Mouse (Mus musculus) adrenal gland, postnatal 14 days (tissue): ENCODE results near the gene Csrp1. TPM values are rescaled to one million over a fixed set of nuclear protein-coding genes. Genes with fewer than 3 reads are reported as not detected.
A peak's percentile ranks its signal among the peaks of the same experiment; 100 is the strongest.

Source experiments
- DNase-seq: peaks from one replicate; pipeline ENCODE4 v3.0.0; 2021; ENCODE audit warnings: mixed read lengths
- total RNA-seq: library from RNA; stranded (reverse); gene quantifications from 2 replicates; pipeline ENCODE4 v1.2.3, GENCODE M21; 2021

Csrp1 gene
- total RNA-seq, 1 experiment from 2014 or later: 70.1 TPM

GRCm38 (mm10) chr1:135698046-135698445 lies 21.8 kb upstream of the Csrp1 start:
- no peak for DNase-seq

DNA sequence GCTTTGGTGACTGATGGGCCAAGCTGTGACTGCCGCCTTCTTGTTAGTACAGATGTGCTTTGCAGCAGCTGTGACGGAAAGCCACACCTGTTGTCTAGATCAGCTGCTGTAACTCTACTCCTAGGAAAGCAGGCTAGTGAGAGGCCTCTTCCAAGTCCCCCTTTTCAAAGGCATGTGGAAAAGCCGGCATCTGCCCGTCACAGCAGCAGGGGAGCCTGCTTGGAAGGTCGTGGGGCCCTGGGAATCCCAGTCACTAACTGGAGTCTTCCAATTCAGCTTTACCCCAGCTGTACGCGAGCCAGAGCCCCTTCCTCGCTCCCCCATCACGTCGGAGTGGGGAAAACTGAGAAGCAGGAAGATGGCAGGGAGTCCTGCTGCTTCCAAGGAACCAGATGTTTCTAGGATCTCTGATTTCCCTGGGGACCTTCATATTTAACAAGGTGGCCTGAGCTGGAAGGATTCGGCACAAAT lies 21.4 kb upstream of the Csrp1 start:
- DNase-seq: no peak

- peak; percentile 91 for DNase-seq
Observed at GRCm38 (mm10) chr1:135698996-135699705, 20.7 kb upstream of the Csrp1 start.

DNA sequence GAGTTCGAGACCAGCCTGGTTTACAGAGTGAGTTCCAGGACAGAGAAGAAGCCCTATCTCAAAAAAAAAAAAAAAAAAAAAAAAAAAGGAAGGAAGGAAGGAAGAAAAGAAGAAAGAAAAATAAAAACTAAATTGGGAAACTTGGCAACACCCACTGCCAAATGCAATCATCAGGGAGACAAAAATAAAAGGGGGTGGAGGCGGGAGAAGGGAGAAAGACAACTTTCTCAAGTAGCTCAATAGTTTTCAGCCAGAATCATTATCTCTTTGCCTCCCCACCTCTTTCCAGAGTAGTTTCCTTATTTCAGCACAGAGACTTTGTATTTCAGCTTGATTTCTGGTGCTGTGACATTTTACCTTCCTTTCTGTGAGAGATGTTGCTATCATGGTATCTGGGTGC lies 20.0 kb upstream of the Csrp1 start:
- DNase-seq: no peak

GRCm38 (mm10) chr1:135700605-135701004 lies 19.3 kb upstream of the Csrp1 start:
- peak; percentile 80 for DNase-seq

DNA sequence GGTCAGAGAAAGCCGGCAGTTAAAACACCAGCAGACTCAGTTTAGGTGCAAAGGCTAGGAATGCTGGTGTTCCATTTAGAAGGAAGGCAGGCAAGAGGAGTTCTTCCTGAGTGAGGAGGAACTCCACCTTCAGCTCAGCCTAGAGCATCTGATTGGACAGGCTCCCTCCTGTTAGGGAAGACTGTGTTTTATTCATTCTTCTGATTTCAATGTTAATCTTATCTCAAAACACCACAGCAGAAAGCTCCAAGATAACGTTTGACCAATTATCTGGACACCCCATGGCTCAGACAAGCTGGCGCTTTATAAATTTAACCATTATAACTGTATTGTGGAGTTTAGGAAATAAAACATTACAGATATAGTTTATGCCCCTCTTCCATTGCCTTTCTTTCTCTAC lies 18.5 kb upstream of the Csrp1 start:
- DNase-seq: no peak

- DNase-seq: no peak
Observed at GRCm38 (mm10) chr1:135702722-135703121, 17.1 kb upstream of the Csrp1 start.

DNA sequence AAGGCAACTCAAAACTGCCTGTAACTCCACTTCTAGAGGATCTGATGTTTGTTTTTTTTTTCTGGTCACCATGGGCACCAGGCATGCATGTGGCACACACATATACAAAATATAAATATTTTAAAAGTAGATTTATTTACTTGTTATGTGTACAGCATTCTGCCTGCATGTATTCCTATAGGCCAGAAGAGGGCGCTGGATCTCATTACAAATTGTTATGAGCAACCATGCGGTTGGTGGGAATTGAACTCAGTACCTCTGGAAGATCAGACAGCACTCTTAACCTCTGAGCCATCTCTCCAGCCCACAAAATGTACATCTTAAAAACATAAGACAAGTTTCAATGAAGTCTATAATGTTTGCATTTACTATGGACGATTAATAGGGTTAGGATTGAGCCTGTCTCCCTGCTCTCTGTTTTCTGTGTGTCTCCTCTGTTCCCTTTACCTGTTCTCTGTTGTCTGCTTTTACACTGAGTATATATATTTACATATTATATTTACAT lies 15.5 kb upstream of the Csrp1 start:
- no peak for DNase-seq

- no peak for DNase-seq
Observed at GRCm38 (mm10) chr1:135708369-135708768, 11.5 kb upstream of the Csrp1 start.

DNA sequence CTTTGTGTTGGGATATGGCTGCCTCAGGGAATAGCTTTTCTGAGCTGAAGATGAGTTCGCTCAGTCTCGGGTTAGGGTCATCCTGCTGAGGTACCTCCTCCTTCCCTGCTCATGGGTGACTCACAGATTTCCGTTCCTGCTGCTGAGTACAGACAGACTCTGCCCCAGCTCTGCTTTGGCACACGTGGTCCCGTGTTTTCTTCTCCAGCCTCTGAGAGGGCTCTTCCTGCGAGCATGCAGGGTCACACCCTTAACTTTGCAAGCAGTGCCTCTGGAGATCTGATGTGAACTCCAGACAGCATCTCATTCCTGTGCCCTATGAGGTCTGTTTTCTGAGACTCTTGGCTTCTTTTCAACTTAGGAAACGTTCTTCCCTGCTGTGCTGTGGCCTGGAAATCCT lies 8.7 kb upstream of the Csrp1 start:
- DNase-seq: peak; percentile 42

DNA sequence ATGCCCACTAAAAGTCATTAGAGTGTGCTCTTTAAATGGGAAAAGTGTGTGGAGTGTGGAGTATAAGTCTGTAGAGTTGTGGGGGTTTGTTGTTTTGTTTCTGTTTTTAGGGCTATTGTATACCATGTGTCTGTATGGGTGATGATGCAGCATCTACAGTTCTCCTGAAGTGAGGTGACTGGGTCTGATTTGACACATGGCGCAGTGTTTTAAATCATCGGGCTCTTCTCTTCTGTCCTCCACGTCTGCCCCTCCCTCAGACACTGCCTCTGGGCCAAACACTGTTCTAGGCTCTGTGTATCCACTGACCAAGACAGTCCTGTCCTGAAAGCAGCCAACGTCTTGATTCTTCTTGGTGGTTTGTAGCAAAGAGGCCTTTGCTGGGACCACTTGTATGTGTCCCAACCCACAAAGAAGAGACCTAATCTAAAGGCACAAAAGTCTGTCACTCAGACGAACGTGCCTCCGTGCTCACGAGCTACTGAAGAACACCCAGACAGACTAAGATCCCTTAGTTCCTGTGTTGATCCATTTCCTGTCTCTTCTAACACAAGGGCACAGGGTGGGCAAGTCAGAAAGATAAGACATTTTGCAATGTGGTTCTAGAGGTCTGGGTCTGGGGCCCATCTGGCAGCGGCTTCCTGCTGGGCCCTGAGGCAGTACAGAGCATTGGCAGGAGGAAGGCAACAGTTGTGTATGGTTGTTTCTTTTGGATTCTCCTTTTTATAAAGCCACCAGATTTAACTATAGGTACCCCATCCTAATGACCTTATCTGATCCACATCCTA lies 5.6 kb upstream of the Csrp1 start:
- no peak for DNase-seq

GRCm38 (mm10) chr1:135714901-135715609 lies 4.8 kb upstream of the Csrp1 start:
- DNase-seq: no peak

- peak; percentile 79 for DNase-seq
Observed at GRCm38 (mm10) chr1:135719486-135719885, 375 bp upstream of the Csrp1 start.

- no peak for DNase-seq
Observed at GRCm38 (mm10) chr1:135723016-135723415, 3.2 kb downstream of the Csrp1 start.

DNA sequence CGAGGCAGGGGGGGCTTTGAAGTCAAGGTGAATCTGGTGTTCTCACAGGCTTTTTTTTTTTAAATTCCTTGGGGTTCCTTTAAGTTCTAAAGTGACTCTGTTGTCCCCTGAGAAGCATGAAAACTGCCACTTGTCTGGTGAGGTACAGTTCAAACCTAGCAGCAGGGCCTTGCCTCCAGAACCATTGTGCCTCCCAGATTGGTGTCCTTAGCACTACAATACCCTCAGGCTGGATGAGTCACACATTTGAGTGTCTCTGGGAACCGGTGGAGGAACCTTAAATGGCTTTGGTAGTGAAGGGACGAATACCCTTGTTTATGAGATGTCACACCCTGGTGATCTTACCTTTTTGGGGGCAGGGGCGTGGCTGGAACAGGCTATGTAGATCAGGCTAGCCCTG lies 4.3 kb downstream of the Csrp1 start:
- no peak for DNase-seq

DNA sequence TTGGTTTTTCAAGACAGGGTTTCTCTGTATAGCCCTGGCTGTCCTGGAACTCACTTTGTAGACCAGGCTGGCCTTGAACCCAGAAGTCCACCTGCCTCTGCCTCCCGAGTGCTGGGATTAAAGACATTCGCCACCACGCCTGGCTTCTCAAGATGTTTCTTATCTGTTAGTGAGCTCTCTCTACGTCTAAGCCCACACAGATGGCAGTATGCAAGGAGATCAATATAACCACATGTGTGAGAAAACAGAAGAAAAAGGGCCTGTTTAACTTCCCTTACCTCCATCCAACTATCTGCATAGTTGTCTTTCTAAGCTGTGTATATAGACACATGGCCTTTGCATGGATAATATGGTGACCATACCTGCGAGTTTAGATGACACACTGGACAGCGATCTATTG lies 5.5 kb downstream of the Csrp1 start:
- no peak for DNase-seq

DNA sequence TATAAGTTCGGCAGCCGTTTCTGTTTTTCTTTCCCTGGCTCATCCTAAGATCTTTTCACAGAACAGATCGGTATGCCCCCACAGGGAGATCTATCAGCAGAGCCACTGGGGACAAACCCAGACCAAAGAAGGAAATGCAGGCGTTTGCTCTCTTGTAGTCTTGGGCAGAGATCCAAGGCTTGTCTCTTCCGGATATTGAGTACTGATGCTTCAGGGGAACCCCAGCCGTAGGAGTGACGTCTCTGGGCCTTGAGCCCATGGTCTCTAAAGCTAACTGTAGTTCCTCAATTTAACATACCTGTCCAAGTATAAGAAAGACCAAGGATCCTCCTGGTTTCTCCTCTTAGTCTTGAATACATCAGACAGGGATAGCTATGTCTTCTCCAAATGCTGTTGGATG lies 6.1 kb downstream of the Csrp1 start:
- DNase-seq: peak; percentile 33

GRCm38 (mm10) chr1:135728631-135729366 lies 8.9 kb downstream of the Csrp1 start:
- peak; percentile 93 for DNase-seq

- DNase-seq: peak; percentile 64
Observed at GRCm38 (mm10) chr1:135729367-135729713, 9.5 kb downstream of the Csrp1 start.

DNA sequence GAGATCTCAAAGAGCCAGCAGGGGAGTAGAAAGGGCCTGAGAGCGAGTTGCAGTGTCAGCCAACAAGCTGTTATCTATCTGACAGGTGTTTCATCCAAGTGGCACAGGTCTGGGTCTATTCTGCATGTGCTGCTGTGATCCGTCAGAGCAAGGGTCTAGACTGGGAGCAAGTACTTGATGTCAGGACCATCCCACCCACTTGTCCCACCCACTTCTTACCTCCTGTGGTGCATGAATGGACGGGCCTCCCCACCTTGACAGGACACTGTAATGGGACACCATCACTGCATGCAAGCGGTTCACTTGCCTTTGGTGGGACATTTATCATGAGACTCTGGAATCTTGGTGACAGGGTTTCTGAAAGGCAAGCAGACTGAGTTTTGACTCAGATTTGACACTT lies 10.0 kb downstream of the Csrp1 start:
- DNase-seq: peak; percentile 7

DNA sequence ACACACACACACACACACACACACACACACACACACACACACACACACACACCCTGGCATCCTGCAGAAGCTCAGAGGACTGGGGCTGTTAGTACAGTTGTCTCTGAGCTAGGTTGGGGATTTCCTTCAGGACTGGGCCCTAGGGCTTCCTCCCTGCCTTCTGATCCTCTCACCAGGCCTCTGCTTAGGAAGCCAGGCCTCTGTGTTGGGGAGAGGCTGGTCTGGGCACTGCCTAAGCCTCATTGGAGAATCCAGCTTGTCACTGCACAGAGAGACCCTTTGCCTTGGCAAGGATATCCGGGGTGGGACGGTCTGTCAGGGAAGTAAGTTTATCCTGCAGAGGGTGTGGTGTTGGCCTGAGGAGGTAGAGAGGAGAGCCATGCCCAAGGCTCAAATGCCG lies 10.4 kb downstream of the Csrp1 start:
- peak; percentile 26 for DNase-seq

GRCm38 (mm10) chr1:135731393-135731792 lies 11.5 kb downstream of the Csrp1 start:
- no peak for DNase-seq
